Mouse (Mus musculus) spleen, adult 2 months (tissue): ENCODE results near the gene Tmcc2.

ENCODE experiments used
- CTCF ChIP-seq: fragments of 200-500 bp; IDR thresholded peaks from 2 replicates; pipeline ENCODE4 v1.5.1; 2011; ENCODE audit warnings: mild to moderate bottlenecking, inconsistent platforms; ENCODE audit not compliant: insufficient read depth, insufficient read length, insufficient replicate concordance; ENCODE audit errors: extremely low read depth
- POLR2A ChIP-seq: fragments of 200-500 bp; IDR thresholded peaks from 2 replicates; pipeline ENCODE4 v1.6.1; 2011; ENCODE audit warnings: low read depth, low read length, inconsistent platforms

- TF ChIP-seq CTCF (no peak), POLR2A (no peak)
These were observed 59.8 kb downstream of the Tmcc2 start for GRCm38 (mm10) chr1:132331283-132331682.
